ENCODE assay signal across 14 mouse cellular contexts in genomic region chr11:106580468-106580867, GRCm38 (mm10). TPM values are rescaled to one million over a fixed set of nuclear protein-coding genes. Genes with fewer than 3 reads are reported as not detected.
A peak's percentile ranks its signal among the peaks of the same experiment; 100 is the strongest.
DNase-seq lines count a peak whose midpoint lies in the region; ATAC-seq lines count a peak whose summit lies in the region.
"Had no signal": no experiment of that assay in that cellular context is flagged by ENCODE, and none has a peak within 500 bp of the region (broad histone marks: within the 10 kb centered on the region; RNA-seq: fewer than 3 reads in every experiment).

No protein-coding gene starts in this region.

- peak; percentile 56 for DNase-seq in adrenal gland, adult 2 months
- DNase-seq in adrenal gland, adult 8-10 months = no peak
- DNase-seq in heart, embryonic 10.5 days (ENCODE audit: low spot score) = no peak
- peak; percentile 65 for DNase-seq in 3134 (ENCODE audit: extremely low read depth, insufficient read length, low spot score)
- peak; percentile 20 for DNase-seq in lung, postnatal 10 days
- no peak for DNase-seq in T-cell, adult 2 months (ENCODE audit: low spot score)
- DNase-seq in embryo, embryonic 10.5 days (ENCODE audit: low spot score) = no peak
- DNase-seq: cerebellum, adult 8-10 months; kidney, adult 18-20 months; kidney, postnatal 36 days; right cerebral cortex, postnatal 4 days; thymus, adult 2 months had no signal

- no peaks in the 10 kb centered on the region for H3K27me3 ChIP-seq in heart, embryonic 16.5 days (ENCODE audit: control insufficient read depth, insufficient read depth, low read length)
- no peaks in the 10 kb centered on the region for H3K27me3 ChIP-seq in heart, embryonic 10.5 days (ENCODE audit: insufficient read depth, poor library complexity, severe bottlenecking)
- H3K27me3 ChIP-seq: hindbrain, embryonic 15.5 days had no signal

- no peaks in the 10 kb centered on the region for H3K9me3 ChIP-seq in heart, embryonic 16.5 days (replicated peaks; ENCODE audit: control insufficient read depth, low read length)
- no peaks in the 10 kb centered on the region for H3K9me3 ChIP-seq in heart, embryonic 10.5 days
- H3K9me3 ChIP-seq: hindbrain, embryonic 15.5 days had no signal

- no peak overlapping the region for H3K9ac ChIP-seq in heart, embryonic 16.5 days (ENCODE audit: low read length)
- H3K9ac ChIP-seq: hindbrain, embryonic 15.5 days had no signal

- ATAC-seq in heart, embryonic 16.5 days (replicated peaks; ENCODE audit: extremely low read depth, insufficient read depth, low FRiP score) = 0 out of 2 replicates have a peak, but pooled peaks have one; percentile 14

- no peak overlapping the region for H3K4me2 ChIP-seq in heart, embryonic 16.5 days (ENCODE audit: low read depth, low read length)
- H3K4me2 ChIP-seq: hindbrain, embryonic 15.5 days had no signal

- WGBS in heart, embryonic 16.5 days = 76% methylated on average over 8 of the region's 8 CpGs
- WGBS in heart, embryonic 10.5 days = 86% methylated on average over 8 of the region's 8 CpGs

- H3K4me1 ChIP-seq in heart, embryonic 16.5 days (ENCODE audit: control insufficient read depth, insufficient read depth, low read length) = peaks cover 10% of the 10 kb centered on the region; the same call in 1 of the 2 replicates
- H3K4me1 ChIP-seq in heart, embryonic 10.5 days = peaks cover 33% of the 10 kb centered on the region

- H3K36me3 ChIP-seq in heart, embryonic 16.5 days (ENCODE audit: control insufficient read depth, insufficient read depth) = no peaks in the 10 kb centered on the region
- no peaks in the 10 kb centered on the region for H3K36me3 ChIP-seq in heart, embryonic 10.5 days
- H3K36me3 ChIP-seq: hindbrain, embryonic 15.5 days had no signal

- H3K27ac ChIP-seq in heart, embryonic 16.5 days (ENCODE audit: low read length) = no peak overlapping the region
- H3K27ac ChIP-seq in heart, embryonic 10.5 days = no peak overlapping the region
- H3K27ac ChIP-seq: hindbrain, embryonic 15.5 days had no signal

- no peak overlapping the region for H3K4me3 ChIP-seq in heart, embryonic 16.5 days (ENCODE audit: low read length)
- no peak overlapping the region for H3K4me3 ChIP-seq in heart, embryonic 10.5 days
- H3K4me3 ChIP-seq: hindbrain, embryonic 15.5 days had no signal

RNA-seq across cellular contexts. Expression of gene Tex2, which starts 32.8 kb away (rescaled TPM):
- 10 to 100 TPM; 54.0 to 55.5 TPM for total RNA-seq in adrenal gland, adult 2 months (2021)
- polyA plus RNA-seq in adrenal gland, adult 2 months (2012; rRNA removed) = 14.0 and 15.8 TPM in 2 replicates
- 10 to 100 TPM; 48.2 to 56.8 (median 54.5) TPM for total RNA-seq in adrenal gland, adult 8-10 months (2022)
- polyA plus RNA-seq in heart, embryonic 16.5 days (2015; fragmentation: Nextera tagmentation; extraction: Ambion mirVana) = 14.2 and 15.0 TPM in 2 replicates
- 12.5 and 17.9 TPM in 2 replicates for polyA plus RNA-seq in heart, embryonic 10.5 days (2016; fragmentation: Nextera tagmentation; extraction: Ambion mirVana)

Comparison
In these comparisons a context has a peak if more than half of its experiments do, and no peak if none do; other contexts are left out.
1. DNase-seq: peak in adrenal gland, adult 2 months (single experiment), 3134 (single experiment) and lung, postnatal 10 days (single experiment); none in adrenal gland, adult 8-10 months (single experiment), heart, embryonic 10.5 days (single experiment), T-cell, adult 2 months (single experiment) and embryo, embryonic 10.5 days (single experiment).